Mouse (Mus musculus) midbrain, embryonic 16.5 days (tissue): ENCODE data around the gene Lce1i. TPM values are rescaled to one million over a fixed set of nuclear protein-coding genes. Genes with fewer than 3 reads are reported as not detected.
"Not testable (repeated sequence)": the region's sequence is repeated elsewhere in the genome, so short reads cannot be mapped to it uniquely, and the experiment has no call there.

Source experiments
- ATAC-seq: fragments of 200-750 bp; cut with Nextera tagmentation; 2 replicates; pipeline ENCODE4 v1.8.0; 2017; ENCODE audit warnings: moderate TSS enrichment
- H3K27ac ChIP-seq: fragments of 300-500 bp; sonication (generic); 2 replicates; pipeline ENCODE4 v1.5.1; 2014; ENCODE audit warnings: mild to moderate bottlenecking, low read length, mixed read lengths
- H3K27me3 ChIP-seq: fragments of 300-500 bp; sonication (generic); 2 replicates; pipeline ENCODE4 v1.6.1; 2014; ENCODE audit warnings: low read depth, low read length, mixed read lengths; ENCODE audit not compliant: control insufficient read depth, insufficient read depth
- H3K36me3 ChIP-seq: fragments of 300-500 bp; sonication (generic); 2 replicates; pipeline ENCODE4 v1.6.1; 2014; ENCODE audit warnings: mild to moderate bottlenecking, low read length, moderate library complexity, mixed read lengths; ENCODE audit not compliant: control insufficient read depth, insufficient read depth
- H3K4me1 ChIP-seq: fragments of 300-500 bp; sonication (generic); 2 replicates; pipeline ENCODE4 v1.6.1; 2014; ENCODE audit warnings: mild to moderate bottlenecking, low read length, mixed read lengths; ENCODE audit not compliant: control insufficient read depth, insufficient read depth
- H3K4me2 ChIP-seq: fragments of 300-500 bp; sonication (generic); 2 replicates; pipeline ENCODE4 v1.6.1; 2014; ENCODE audit warnings: mild to moderate bottlenecking, low read length, mixed read lengths
- H3K4me3 ChIP-seq: fragments of 300-500 bp; sonication (generic); 2 replicates; pipeline ENCODE4 v1.5.1; 2014; ENCODE audit warnings: low read depth, mild to moderate bottlenecking, low read length, moderate library complexity, mixed read lengths
- H3K9ac ChIP-seq: fragments of 300-500 bp; sonication (generic); 2 replicates; pipeline ENCODE4 v1.6.1; 2014; ENCODE audit warnings: low read depth, low read length, mixed read lengths
- H3K9me3 ChIP-seq: fragments of 300-500 bp; sonication (generic); replicated peaks from 2 replicates; pipeline ENCODE4 v1.6.1; 2014; ENCODE audit warnings: mild to moderate bottlenecking, low read length, mixed read lengths; ENCODE audit not compliant: control insufficient read depth, poor library complexity, severe bottlenecking
- WGBS: fragments of 180-500 bp; shearing (Covaris S2); extraction: QIAGEN DNeasy Blood & Tissue Kit; methylation state at CpG from one replicate; pipeline ENCODE4 v1.1.7; 2014; 5-methylcytosine and 5-hydroxymethylcytosine counted together
- polyA plus RNA-seq: library from polyadenylated mRNA; unstranded; fragments of >200 nt; fragmentation: Nextera tagmentation; extraction: Ambion mirVana; gene quantifications from 2 replicates; pipeline ENCODE4 v1.2.1, GENCODE M21; 2015

Lce1i gene
- polyA plus RNA-seq = not detected in 2 replicates

DNA sequence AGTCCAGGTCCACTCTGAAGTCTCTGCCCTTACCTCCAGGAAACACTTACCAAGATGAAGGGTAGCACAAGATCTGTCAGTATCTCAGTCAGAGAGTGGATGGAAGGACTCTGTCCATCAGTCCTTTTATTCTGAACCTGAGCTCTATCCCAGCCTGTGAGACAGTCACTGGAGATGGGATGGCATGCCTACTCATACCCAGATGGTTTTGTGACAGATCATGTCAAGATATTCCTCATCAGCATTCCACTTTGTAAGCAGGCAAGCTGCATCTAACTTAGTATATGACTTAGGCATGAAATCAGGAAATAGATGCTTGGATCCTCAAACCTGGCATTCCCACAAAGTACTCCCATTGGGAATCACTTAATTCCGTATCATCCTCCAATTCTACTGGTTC is at the start of gene Lce1i:
Gene Lce1i, minus strand, starts transcription at position 101 of the 400 bp plus-strand sequence.
- no peak within 1 kb of the TSS for H3K27ac ChIP-seq
- no peak within 1 kb of the TSS for H3K4me2 ChIP-seq
- no peak for ATAC-seq
- WGBS = 83% methylated on average over 1 of the region's 1 CpGs
- H3K9ac ChIP-seq = no peak within 1 kb of the TSS
- H3K36me3 ChIP-seq = no peaks in the 10 kb centered on the region
- no peaks in the 10 kb centered on the region for H3K27me3 ChIP-seq
- H3K4me1 ChIP-seq = no peaks in the 10 kb centered on the region
- H3K9me3 ChIP-seq = no peaks in the 10 kb centered on the region
- H3K4me3 ChIP-seq = no peak within 1 kb of the TSS

DNA sequence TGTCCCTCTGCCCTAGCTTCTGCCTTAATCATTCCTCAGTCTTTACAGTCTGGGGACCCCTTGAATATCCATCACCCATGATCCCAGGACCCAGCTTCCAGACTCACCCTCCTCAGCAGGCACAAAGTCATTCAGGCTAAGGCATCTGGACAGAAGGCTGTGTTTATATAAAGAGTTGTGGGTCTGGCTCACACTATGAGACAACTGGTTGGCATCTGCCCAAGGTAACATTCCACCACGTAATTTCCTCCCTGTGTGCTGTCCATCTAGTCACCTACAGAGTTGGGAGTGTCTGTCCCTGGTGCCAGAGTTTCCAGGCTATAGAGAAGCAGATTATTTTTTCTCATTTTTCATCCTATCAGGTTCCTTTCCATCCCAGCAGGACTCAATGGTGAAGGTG is 48.4 kb upstream of the Lce1i start, which contains the start of gene Kprp:
Gene Kprp, minus strand, starts transcription at position 140 of the 400 bp plus-strand sequence.
- 75% methylated on average over 1 of the region's 1 CpGs for WGBS
- ATAC-seq = no peak
- H3K4me1 ChIP-seq = no peaks in the 10 kb centered on the region
- no peak within 1 kb of the TSS for H3K4me3 ChIP-seq
- no peak within 1 kb of the TSS for H3K27ac ChIP-seq
- H3K9me3 ChIP-seq = no peaks in the 10 kb centered on the region
- H3K4me2 ChIP-seq = no peak within 1 kb of the TSS
- H3K9ac ChIP-seq = no peak within 1 kb of the TSS
- H3K36me3 ChIP-seq = no peaks in the 10 kb centered on the region
- H3K27me3 ChIP-seq = no peaks in the 10 kb centered on the region

DNA sequence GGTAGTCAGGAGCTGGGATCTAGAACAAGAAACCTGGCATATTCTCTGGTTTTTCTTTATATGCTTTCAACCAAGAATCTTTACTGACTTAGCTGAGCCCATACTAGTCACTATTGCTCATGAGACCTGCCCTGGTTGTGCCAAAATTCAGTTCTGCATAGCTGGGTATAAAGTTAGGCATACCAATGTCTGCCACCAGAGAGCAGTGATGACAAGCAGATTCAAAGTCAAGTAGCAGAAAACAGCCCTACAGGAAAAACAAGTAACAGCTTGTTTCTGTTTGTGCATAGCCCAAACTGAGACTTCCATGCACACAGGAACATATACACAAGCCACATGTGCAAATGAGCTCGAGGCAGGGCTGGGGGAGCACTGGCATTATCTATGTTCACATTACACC is 47.1 kb upstream of the Lce1i start:
- Histone ChIP-seq H3K36me3 (no peaks in the 10 kb centered on the region), H3K4me1 (no peaks in the 10 kb centered on the region), H3K27me3 (no peaks in the 10 kb centered on the region), H3K27ac (no peak overlapping the region), H3K4me2 (no peak overlapping the region), H3K9ac (no peak overlapping the region), H3K4me3 (no peak overlapping the region), H3K9me3 (no peaks in the 10 kb centered on the region)
- no peak for ATAC-seq
- whole genome bisulfite sequencing = 41% methylated on average over 1 of the region's 1 CpGs

DNA sequence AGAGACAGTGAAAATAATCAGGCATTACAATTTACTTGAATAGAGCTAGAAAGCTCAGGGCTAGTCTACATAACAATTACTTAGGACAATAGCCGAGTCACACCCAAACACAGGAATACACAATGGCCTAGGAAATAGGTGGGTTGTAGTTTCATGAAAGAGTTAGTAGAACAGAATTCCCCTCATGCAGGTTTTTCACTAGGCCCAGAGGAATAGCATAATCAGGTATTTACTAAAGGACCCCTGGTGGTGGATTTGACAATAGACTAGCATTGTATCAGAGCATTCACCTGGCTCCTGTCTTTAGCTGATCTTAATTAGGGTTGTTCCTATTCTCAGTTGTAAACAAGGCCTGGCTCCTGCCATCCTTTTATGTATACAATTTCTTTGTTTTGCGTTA is 37.3 kb upstream of the Lce1i start:
- H3K4me2 ChIP-seq, H3K27ac ChIP-seq, ATAC-seq, H3K4me3 ChIP-seq, H3K9me3 ChIP-seq, H3K27me3 ChIP-seq, H3K9ac ChIP-seq, H3K36me3 ChIP-seq, H3K4me1 ChIP-seq: not testable (repeated sequence)
- WGBS = 93% methylated on average over 2 of the region's 2 CpGs

DNA sequence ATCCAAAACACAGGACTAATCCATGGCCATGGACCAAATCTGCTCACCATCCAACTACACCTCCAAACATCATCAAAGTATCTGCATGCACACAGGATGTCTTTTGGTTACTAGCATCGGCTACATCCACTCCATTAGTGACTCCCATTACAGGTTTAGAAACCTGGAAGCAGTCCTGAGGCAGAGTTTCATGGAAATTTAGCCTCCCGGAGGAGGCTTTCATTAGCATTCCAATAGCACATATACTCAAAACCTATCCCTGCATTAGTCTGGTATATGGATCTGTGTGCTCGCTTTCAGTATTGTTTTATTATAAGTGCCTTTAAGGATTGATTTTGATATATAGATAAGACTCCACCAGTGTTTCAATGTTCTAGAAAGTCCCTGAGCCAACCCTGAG is 36.9 kb upstream of the Lce1i start:
- no peak for ATAC-seq
- Histone ChIP-seq H3K4me1 (no peaks in the 10 kb centered on the region), H3K27ac (no peak overlapping the region), H3K27me3 (no peaks in the 10 kb centered on the region), H3K9ac (no peak overlapping the region), H3K36me3 (no peaks in the 10 kb centered on the region), H3K4me3 (no peak overlapping the region), H3K4me2 (no peak overlapping the region), H3K9me3 (no peaks in the 10 kb centered on the region)
- WGBS = 90% methylated on average over 3 of the region's 3 CpGs

DNA sequence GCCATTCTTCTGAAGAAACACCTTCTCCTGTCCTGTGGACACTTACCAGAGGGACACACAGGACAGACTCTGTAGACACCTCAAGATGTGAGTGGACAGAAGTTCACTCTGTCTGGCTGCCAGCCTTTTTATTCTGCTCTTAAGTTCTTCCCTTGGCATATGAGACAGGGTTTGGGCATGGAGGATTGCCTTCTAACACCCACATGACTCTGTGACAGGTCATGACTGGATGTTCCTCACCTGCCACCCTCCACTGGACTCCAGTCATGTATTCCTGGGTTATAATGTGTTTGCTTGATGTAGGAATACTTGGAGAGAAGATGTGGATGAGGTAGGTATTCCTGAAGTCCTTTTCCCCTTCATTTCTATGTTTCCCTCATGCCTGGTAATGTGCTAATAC is 29.1 kb upstream of the Lce1i start, which contains the start of gene Lce1k:
Gene Lce1k, minus strand, starts transcription at position 101 of the 400 bp plus-strand sequence.
- no peak within 1 kb of the TSS for H3K27ac ChIP-seq
- no peaks in the 10 kb centered on the region for H3K36me3 ChIP-seq
- H3K27me3 ChIP-seq = no peaks in the 10 kb centered on the region
- no peak within 1 kb of the TSS for H3K9ac ChIP-seq
- no peaks in the 10 kb centered on the region for H3K4me1 ChIP-seq
- no peak for ATAC-seq
- no peaks in the 10 kb centered on the region for H3K9me3 ChIP-seq
- no peak within 1 kb of the TSS for H3K4me2 ChIP-seq
- H3K4me3 ChIP-seq = no peak within 1 kb of the TSS

DNA sequence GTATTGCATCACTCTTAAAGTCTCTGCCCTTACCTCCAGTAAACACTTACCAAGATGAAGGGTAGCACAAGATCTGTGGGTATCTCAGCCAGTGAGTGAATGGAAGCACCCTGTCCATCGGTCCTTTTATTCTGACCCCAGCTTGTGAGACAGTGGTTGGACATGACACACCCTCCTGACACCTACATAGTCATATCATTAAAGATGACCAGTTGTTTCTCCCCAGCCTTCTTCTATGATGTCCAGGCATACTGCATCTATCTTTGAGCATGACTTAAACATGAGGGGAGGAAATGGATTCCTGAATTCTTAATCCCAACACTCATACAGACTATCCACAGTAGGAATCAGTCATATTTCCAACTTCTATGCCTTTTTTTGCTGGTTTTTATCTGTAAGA is 11.7 kb upstream of the Lce1i start, which contains the start of gene Lce1j:
Gene Lce1j, minus strand, starts transcription at position 101 of the 400 bp plus-strand sequence.
- Histone ChIP-seq H3K4me1 (no peaks in the 10 kb centered on the region), H3K9ac (no peak within 1 kb of the TSS), H3K9me3 (no peaks in the 10 kb centered on the region), H3K4me2 (no peak within 1 kb of the TSS), H3K27ac (no peak within 1 kb of the TSS), H3K36me3 (no peaks in the 10 kb centered on the region), H3K4me3 (no peak within 1 kb of the TSS), H3K27me3 (no peaks in the 10 kb centered on the region)
- ATAC-seq = no peak
- 92% methylated on average over 1 of the region's 1 CpGs for WGBS

DNA sequence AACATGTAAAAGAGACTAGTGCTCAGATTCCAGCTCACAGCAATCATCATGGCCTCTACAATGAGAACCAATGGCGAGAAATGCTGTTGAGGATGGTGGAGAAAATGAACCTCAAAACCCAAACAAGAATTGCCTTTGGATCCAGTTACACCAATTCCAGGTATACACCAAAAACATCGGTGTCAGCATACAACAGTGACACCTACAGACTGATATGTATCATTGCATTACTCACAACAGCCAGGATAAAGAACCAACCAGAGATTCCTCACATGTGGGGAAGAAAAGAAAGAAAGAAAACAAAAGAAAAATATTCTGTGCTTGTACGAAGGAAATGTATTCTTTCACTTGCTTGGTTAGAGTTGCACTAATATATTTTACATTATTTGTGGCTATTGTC is 7.1 kb downstream of the Lce1i start:
- no peaks in the 10 kb centered on the region for H3K4me1 ChIP-seq
- H3K4me2 ChIP-seq = no peak overlapping the region
- ATAC-seq = no peak
- no peaks in the 10 kb centered on the region for H3K27me3 ChIP-seq
- H3K36me3 ChIP-seq = no peaks in the 10 kb centered on the region
- WGBS = 23% methylated on average over 3 of the region's 3 CpGs
- no peak overlapping the region for H3K4me3 ChIP-seq
- no peak overlapping the region for H3K27ac ChIP-seq
- no peaks in the 10 kb centered on the region for H3K9me3 ChIP-seq
- no peak overlapping the region for H3K9ac ChIP-seq

DNA sequence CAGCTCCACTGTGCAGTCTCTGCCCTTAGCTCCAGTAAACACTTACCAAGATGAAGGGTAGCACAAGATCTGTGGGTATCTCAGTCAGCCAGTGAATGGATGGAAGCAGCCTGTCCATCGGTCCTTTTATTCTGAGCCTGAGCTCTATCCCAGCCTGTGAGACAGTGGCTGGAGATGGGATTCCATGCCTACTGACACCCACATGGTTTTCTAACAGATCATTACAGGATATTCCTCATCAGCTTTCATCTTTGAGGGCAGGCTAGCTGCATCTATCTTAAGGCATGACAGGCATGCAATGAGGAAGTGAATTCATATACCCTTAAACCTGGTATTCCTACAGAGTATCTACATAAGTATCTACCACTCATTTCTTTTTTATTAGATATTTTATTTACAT is 13.7 kb downstream of the Lce1i start, which contains the start of gene Lce1h:
Gene Lce1h, minus strand, starts transcription at position 101 of the 400 bp plus-strand sequence.
- no peak within 1 kb of the TSS for H3K9ac ChIP-seq
- no peaks in the 10 kb centered on the region for H3K36me3 ChIP-seq
- ATAC-seq = no peak
- no peak within 1 kb of the TSS for H3K27ac ChIP-seq
- no peaks in the 10 kb centered on the region for H3K9me3 ChIP-seq
- H3K4me2 ChIP-seq = no peak within 1 kb of the TSS
- H3K4me1 ChIP-seq = no peaks in the 10 kb centered on the region
- WGBS = 95% methylated on average over 1 of the region's 1 CpGs
- no peak within 1 kb of the TSS for H3K4me3 ChIP-seq
- H3K27me3 ChIP-seq = no peaks in the 10 kb centered on the region
